Mouse (Mus musculus) forebrain, embryonic 16.5 days (tissue): Measurements from ENCODE around the gene Nfasc. TPM values are rescaled to one million over a fixed set of nuclear protein-coding genes. Genes with fewer than 3 reads are reported as not detected.

Experiments
- ATAC-seq: fragments of 200-750 bp; cut with Nextera tagmentation; 2 replicates; pipeline ENCODE4 v1.8.0; 2017; ENCODE audit warnings: mild to moderate bottlenecking, moderate library complexity
- H3K27ac ChIP-seq: fragments of 300-500 bp; sonication (generic); 2 replicates; pipeline ENCODE4 v1.5.1; 2014; ENCODE audit warnings: low read length, control low read depth
- H3K27me3 ChIP-seq: fragments of 300-500 bp; sonication (generic); replicated peaks from 2 replicates; pipeline ENCODE4 v1.6.1; 2014; ENCODE audit warnings: low read length; ENCODE audit not compliant: control insufficient read depth, insufficient read depth
- H3K36me3 ChIP-seq: fragments of 300-500 bp; sonication (generic); 2 replicates; pipeline ENCODE4 v1.6.1; 2014; ENCODE audit not compliant: control insufficient read depth, insufficient read depth
- H3K4me1 ChIP-seq: fragments of 300-500 bp; sonication (generic); replicated peaks from 2 replicates; pipeline ENCODE4 v1.6.1; 2014; ENCODE audit warnings: low read length; ENCODE audit not compliant: control insufficient read depth, insufficient read depth
- H3K4me2 ChIP-seq: fragments of 300-500 bp; sonication (generic); 2 replicates; pipeline ENCODE4 v1.6.1; 2014; ENCODE audit warnings: mild to moderate bottlenecking, low read length, control low read depth
- H3K4me3 ChIP-seq: fragments of 300-500 bp; sonication (generic); replicated peaks from 2 replicates; pipeline ENCODE4 v1.5.1; 2014; ENCODE audit warnings: mild to moderate bottlenecking, low read length, control low read depth
- H3K9ac ChIP-seq: fragments of 300-500 bp; sonication (generic); replicated peaks from 2 replicates; pipeline ENCODE4 v1.6.1; 2014; ENCODE audit warnings: low read depth, low read length, control low read depth
- H3K9me3 ChIP-seq: fragments of 300-500 bp; sonication (generic); 2 replicates; pipeline ENCODE4 v1.6.1; 2016; ENCODE audit warnings: low read length; ENCODE audit not compliant: control insufficient read depth
- whole genome bisulfite sequencing: fragments of 180-500 bp; shearing (Covaris S2); extraction: QIAGEN DNeasy Blood & Tissue Kit; methylation state at CpG from one replicate; pipeline ENCODE4 v1.1.7; 2014; 5-methylcytosine and 5-hydroxymethylcytosine counted together
- polyA plus RNA-seq: library from polyadenylated mRNA; unstranded; fragments of >200 nt; fragmentation: Nextera tagmentation; extraction: Ambion mirVana; gene quantifications from 2 replicates; pipeline ENCODE4 v1.2.1, GENCODE M21; 2015

Gene Nfasc
- polyA plus RNA-seq, 1 experiment from 2014 or later, result 61.8 TPM

DNA sequence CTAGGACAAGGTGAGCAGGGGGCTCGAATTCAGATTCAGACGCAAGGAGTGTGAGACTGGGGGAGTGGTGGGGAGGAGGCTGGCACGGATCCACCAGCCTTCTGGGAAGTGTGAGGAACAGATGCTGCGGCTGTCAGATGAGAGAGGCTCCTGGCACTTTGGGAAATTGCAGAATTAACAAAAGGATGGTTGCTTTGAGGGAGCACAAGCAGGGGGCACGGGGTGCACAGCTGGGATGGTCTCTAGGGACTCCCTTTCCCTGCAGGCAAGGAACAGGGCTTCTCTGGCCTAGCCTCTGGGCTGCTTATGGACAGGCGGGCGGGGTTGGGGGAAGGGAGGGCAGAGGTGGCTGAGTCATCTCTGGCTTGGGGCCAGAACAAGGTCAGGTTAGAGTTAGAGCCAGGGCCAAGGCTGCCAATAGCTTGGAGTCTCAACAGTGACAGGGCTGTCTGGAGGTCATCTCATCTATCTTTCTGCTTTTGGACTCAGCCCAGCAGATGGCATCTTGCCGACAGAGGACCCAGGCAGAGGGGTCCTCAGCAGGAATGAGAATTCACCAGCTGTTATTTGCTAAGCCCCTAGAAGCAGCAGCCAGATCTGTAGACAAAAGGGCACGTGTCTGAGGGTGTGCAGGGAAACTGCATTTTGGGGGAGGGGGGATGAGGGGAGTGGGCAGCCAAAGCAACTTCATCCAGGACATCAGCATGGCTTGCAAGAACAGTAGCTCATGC lies 183.5 kb downstream of the Nfasc start:
- WGBS, result 14% methylated on average over 9 of the region's 9 CpGs
- no peak overlapping the region for H3K4me3 ChIP-seq
- peak; percentile 69 for ATAC-seq
- H3K9me3 ChIP-seq, result no peaks in the 10 kb centered on the region
- no peak overlapping the region for H3K9ac ChIP-seq
- H3K4me1 ChIP-seq, result peaks cover 54% of the 10 kb centered on the region
- H3K36me3 ChIP-seq, result no peaks in the 10 kb centered on the region
- H3K4me2 ChIP-seq, result no peak overlapping the region
- H3K27ac ChIP-seq, result peak overlapping the region; percentile 93
- H3K27me3 ChIP-seq, result no peaks in the 10 kb centered on the region

DNA sequence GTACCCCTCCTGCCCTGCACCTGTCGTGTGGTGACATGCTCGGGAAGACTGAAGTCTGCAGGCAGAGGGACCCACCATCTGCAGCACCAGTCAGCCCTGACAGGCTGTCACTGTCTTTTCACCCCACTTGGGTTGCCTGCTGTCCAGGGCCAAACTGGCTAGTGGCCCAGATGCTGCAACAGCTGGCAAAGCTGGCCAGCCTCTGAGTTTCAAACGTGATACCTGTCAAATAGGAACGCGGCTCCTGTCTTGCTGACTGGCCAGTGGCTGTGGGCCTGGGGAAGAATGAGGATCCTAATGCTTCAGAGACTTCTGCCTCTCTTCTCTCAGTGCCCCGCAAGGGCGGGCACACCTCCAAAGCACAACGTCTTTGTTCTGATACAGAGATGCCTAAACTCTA lies 197.8 kb downstream of the Nfasc start:
- Histone ChIP-seq H3K36me3 (no peaks in the 10 kb centered on the region), H3K9me3 (no peaks in the 10 kb centered on the region), H3K27ac (peak overlapping the region; percentile 49; the same call in 1 of the 2 replicates), H3K9ac (no peak overlapping the region), H3K4me3 (no peak overlapping the region), H3K27me3 (no peaks in the 10 kb centered on the region), H3K4me1 (peaks cover 50% of the 10 kb centered on the region), H3K4me2 (peak overlapping the region; percentile 33)
- no peak for ATAC-seq
- 56% methylated on average over 8 of the region's 8 CpGs for WGBS

DNA sequence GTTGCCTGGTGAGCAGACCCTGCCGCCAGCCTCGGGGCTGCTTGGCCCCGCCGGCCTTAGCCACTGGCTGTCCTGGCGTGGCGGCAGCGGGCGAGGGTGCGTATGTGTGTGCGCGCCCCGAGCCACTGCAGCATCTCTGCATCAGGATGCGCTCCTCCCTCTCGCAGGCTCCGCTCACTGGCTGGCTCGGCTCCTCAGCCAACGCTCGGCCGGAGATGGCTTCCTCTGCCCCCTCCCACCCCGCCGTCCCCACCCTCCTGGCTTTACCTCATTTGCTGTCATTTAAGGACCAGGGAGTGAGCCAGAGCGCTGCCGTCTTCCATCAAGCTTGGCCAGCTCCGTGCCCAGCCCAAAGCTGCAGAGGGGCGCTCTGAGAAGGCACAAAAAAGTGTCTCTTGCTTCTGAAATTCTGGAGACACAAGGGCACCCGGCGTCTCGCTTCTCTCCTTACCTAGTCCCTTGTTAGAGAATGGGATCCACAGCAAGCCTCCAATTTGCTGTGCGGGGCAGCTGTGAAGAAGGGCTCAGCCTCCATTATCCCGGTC lies 198.8 kb downstream of the Nfasc start, which contains the start of gene Cntn2:
Gene Cntn2, minus strand, starts transcription at position 495 of the 545 bp plus-strand sequence.
- Histone ChIP-seq H3K9me3 (no peaks in the 10 kb centered on the region), H3K4me3 (peak within 1 kb of the TSS; percentile 53), H3K4me2 (peak within 1 kb of the TSS; percentile 62), H3K36me3 (no peaks in the 10 kb centered on the region), H3K27ac (peak within 1 kb of the TSS; percentile 86), H3K4me1 (peaks cover 58% of the 10 kb centered on the region), H3K9ac (peak within 1 kb of the TSS; percentile 73), H3K27me3 (no peaks in the 10 kb centered on the region)
- peak; percentile 91 for ATAC-seq
- WGBS, result 1% methylated on average over 28 of the region's 30 CpGs

DNA sequence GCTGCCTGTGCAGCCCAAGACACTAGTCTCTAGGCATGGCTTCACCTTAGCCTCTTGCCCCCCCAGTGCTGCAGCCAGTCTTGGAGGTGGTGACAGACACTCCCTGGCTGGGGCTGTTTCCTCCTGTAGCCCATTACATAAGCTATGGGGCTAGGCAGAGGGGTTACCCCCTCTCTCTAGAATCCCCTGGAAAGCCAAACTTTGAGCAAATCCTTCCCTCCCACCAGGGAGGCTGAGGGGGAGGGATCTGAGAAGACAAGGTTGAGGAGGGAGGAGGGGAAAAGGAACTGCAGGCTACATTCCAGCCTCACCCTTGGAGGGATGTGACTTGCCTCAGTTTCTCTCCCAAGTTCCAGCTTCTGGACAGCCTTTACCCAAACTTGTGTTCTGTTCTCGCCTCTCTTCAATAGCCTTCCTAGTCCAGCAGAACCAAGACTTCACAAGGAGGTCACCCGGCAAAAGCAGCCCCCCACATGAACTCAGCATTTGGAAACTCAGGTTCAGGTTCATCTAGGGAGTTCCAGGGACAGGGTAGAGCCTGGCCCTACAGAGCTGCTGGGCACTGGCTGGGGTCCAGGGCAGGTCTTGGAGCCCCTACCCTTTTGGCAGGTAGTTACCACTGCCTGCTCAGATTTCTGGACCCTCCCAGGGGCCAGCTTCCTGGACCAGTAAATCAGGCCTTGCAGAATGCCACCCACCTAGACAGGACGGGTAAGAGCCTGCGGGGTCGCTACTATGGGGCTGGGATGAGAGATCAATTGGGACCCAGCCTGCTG lies 199.6 kb downstream of the Nfasc start:
- peak; percentile 11 for ATAC-seq
- 14% methylated on average over 5 of the region's 5 CpGs for WGBS

DNA sequence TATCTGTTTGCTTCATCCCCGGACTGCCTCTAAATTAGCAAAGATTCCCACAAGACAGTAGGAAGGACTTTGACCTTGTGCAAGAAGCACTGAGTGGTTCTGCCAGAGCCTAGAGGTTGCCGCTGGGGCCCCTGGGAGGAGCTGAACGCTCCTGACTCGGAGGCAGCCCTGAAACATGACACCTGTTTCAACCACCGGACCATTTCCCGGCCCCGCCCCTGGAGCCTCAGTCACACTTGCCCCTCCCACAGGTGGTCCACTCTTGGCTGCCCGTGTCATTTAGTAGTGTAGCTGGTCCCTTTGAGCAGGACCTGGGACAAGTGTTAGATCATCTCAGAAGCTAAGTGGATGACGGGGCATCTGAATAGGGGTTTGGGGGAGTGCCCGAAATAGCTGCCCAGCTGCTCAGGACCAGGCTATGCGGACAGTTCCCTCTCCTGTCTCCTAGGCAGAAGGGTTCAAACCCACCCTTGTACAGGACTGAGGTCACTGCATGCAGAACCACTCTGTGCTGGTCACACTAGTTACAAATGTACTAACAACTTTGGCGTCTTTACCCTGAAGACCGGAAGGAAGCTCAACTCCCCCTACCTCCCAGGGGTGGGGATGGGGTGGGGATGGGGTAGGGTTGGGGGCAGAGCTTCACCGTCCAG lies 200.3 kb downstream of the Nfasc start:
- Histone ChIP-seq H3K9me3 (no peaks in the 10 kb centered on the region), H3K4me3 (peak overlapping the region; percentile 53), H3K9ac (peak overlapping the region; percentile 73), H3K27me3 (no peaks in the 10 kb centered on the region), H3K36me3 (no peaks in the 10 kb centered on the region), H3K4me1 (peaks cover 62% of the 10 kb centered on the region), H3K4me2 (peak overlapping the region; percentile 62), H3K27ac (peak overlapping the region; percentile 86; the same call in 1 of the 2 replicates)
- no peak for ATAC-seq
- WGBS, result 6% methylated on average over 14 of the region's 14 CpGs

More for the DNA sequence above, 199.6 kb downstream of the Nfasc start:
- Histone ChIP-seq H3K4me2 (peak overlapping the region; percentile 62), H3K9ac (peak overlapping the region; percentile 73), H3K27me3 (no peaks in the 10 kb centered on the region), H3K4me3 (peak overlapping the region; percentile 53), H3K9me3 (no peaks in the 10 kb centered on the region), H3K36me3 (no peaks in the 10 kb centered on the region), H3K4me1 (peaks cover 62% of the 10 kb centered on the region), H3K27ac (peak overlapping the region; percentile 86)

DNA sequence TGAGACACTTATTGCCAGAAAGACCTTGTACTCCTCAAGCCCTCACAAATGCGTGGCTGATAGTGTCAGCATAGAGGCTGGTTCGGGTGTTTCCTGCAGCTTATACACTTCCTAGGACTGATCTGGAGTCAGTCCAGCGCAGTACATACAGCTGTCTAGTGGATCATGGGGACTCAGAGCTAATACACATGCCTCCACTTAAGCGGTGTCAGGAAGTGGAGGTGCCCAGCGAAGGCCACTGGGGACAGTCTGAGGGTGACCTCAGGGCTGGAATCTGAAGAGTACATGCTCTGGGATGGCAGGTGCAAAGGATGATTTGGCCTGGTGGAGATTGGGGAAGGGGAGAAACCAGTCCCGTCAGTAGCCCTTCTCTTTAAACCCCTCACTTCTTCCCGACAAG lies 200.9 kb downstream of the Nfasc start:
- H3K36me3 ChIP-seq, result no peaks in the 10 kb centered on the region
- WGBS, result 64% methylated on average over 7 of the region's 7 CpGs
- no peaks in the 10 kb centered on the region for H3K9me3 ChIP-seq

DNA sequence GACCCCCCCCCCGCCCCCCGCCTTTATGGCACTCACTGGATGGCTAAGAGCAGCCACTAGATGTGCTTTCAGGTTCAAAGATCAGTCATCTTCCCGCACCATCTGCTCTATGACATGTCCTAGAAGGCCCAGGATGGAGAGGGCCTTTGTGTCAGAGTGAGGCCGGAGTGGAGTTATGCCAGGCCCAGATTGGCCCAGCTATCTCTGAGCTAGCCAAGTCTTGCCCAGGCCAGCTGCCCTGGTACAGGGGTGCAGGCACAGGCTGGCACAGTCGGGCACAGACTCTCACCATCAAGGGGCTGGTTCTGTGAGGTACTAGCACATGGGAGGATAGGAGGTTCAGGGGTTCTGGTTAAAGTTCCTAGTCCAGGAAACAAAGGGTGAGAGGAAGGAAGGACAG lies 203.9 kb downstream of the Nfasc start:
- H3K36me3 ChIP-seq, result no peaks in the 10 kb centered on the region
- 67% methylated on average over 5 of the region's 5 CpGs for whole genome bisulfite sequencing

More for the DNA sequence above, 200.9 kb downstream of the Nfasc start:
- Histone ChIP-seq H3K9ac (peak overlapping the region; percentile 73), H3K4me1 (peaks cover 62% of the 10 kb centered on the region), H3K27me3 (no peaks in the 10 kb centered on the region), H3K4me2 (peak overlapping the region; percentile 62), H3K27ac (peak overlapping the region; percentile 45; the same call in 1 of the 2 replicates), H3K4me3 (peak overlapping the region; percentile 53)
- no peak for ATAC-seq

DNA sequence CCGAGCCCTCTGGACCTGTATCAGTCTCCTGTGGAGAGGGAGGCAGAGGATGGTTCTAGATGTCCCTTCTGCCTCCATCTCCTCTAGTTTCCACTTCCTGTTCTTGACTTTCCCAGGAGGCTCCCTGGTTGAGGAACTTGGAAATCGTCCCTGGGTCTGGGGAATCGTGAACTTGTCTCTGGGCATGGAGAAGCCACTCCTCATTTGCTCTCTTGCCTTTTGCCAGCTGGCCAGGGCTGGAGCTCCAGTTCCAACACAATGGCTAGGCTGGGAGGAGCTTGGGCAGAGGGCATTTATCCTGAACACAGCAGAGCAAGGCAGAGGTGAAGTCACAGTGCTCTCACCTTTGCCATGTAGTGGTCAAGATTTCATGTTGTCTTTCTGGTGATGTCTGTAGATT lies 205.2 kb downstream of the Nfasc start:
- H3K27ac ChIP-seq, result no peak overlapping the region
- no peaks in the 10 kb centered on the region for H3K27me3 ChIP-seq
- no peaks in the 10 kb centered on the region for H3K36me3 ChIP-seq
- H3K4me3 ChIP-seq, result no peak overlapping the region
- no peak overlapping the region for H3K4me2 ChIP-seq
- H3K9me3 ChIP-seq, result no peaks in the 10 kb centered on the region
- H3K9ac ChIP-seq, result no peak overlapping the region
- peaks cover 55% of the 10 kb centered on the region for H3K4me1 ChIP-seq
- no peak for ATAC-seq
- WGBS, result 81% methylated on average over 3 of the region's 3 CpGs

More for the DNA sequence above, 203.9 kb downstream of the Nfasc start:
- Histone ChIP-seq H3K4me2 (peak overlapping the region; percentile 25), H3K4me1 (peaks cover 67% of the 10 kb centered on the region), H3K27me3 (no peaks in the 10 kb centered on the region), H3K27ac (no peak overlapping the region; the same call in 1 of the 2 replicates), H3K4me3 (no peak overlapping the region), H3K9ac (no peak overlapping the region), H3K9me3 (no peaks in the 10 kb centered on the region)
- ATAC-seq, result no peak

DNA sequence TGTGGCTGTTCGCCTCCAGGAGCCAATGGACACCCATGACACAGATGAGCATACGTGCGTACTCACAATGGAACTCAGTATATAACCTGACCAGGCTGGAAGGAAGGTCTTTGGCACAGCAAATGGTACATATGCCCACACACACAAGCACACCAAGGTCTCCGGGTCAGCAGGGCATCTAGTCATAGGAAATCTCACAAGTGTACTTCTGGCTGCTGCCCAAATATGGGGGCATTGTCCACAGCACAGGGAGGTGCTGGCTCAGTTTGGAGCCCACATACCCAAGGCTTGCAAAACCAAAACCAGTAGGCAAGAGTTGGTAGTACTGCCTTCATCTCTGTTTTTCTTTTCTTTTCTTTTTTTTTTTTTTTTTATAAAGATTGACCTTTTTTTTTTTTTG lies 206.1 kb downstream of the Nfasc start:
- Histone ChIP-seq H3K4me1 (peaks cover 55% of the 10 kb centered on the region), H3K4me2 (no peak overlapping the region), H3K9me3 (no peaks in the 10 kb centered on the region), H3K36me3 (no peaks in the 10 kb centered on the region), H3K27ac (no peak overlapping the region), H3K9ac (no peak overlapping the region), H3K4me3 (no peak overlapping the region), H3K27me3 (no peaks in the 10 kb centered on the region)
- WGBS, result 86% methylated on average over 4 of the region's 4 CpGs
- no peak for ATAC-seq
